Mouse (Mus musculus) T-helper 1 cell (primary cell): ENCODE measurements at regions not wholly inside any gene's neighbourhood (a gene's known extent, or its start where the extent isn't known, plus 50 kb on each side); places are given as distances from the start of the nearest gene placed in this dataset.

Experiments
- in situ Hi-C: fragments of 300-600 bp; cut with MboI, MseI; formaldehyde crosslinking; loops from one replicate; pipeline ENCODE4 v1.15.1; 2025; ENCODE audit warnings: high pct_unique_total_duplicates

DNA sequence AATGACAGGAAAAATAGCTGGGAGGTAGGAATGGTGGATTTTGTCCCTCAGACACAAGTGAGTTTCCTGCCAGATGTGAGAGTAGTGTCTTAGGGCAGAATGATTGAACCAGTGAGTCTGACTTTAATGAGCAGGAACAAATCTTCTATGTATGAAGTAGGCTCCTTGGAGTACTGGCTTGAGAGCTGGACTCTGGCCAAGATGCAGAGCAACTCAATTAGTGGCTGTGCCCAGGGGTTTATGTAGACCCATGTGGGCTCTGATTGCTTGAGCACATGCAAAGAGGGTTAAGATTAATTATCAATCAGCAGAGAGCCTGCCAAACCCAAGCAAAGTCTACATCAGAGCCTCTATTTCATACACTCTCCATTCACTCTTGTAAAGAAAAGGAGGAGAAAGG is 92.9 kb upstream of the Htr1b start:
- in situ Hi-C loops: no loop called here

DNA sequence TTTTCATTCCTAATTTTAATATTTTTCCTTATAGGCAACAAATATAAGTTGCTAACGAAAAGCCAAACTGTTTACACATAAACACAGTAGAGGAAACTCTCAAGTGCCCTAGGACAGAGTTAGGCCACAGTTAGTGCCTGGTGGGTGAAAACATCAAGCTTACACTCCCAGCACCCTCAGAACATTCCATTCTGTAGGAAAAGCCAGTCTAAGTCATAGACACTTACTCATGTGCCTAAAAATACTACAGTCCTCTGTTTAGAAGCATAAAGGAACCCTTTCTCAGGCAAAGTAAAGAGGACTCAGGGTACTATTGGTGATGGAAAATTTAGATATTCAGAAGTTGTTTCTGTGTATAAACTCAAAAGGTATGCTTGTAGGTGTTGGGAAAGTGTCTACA is 86.5 kb upstream of the Htr1b start:
- in situ Hi-C loops: no loop called here

DNA sequence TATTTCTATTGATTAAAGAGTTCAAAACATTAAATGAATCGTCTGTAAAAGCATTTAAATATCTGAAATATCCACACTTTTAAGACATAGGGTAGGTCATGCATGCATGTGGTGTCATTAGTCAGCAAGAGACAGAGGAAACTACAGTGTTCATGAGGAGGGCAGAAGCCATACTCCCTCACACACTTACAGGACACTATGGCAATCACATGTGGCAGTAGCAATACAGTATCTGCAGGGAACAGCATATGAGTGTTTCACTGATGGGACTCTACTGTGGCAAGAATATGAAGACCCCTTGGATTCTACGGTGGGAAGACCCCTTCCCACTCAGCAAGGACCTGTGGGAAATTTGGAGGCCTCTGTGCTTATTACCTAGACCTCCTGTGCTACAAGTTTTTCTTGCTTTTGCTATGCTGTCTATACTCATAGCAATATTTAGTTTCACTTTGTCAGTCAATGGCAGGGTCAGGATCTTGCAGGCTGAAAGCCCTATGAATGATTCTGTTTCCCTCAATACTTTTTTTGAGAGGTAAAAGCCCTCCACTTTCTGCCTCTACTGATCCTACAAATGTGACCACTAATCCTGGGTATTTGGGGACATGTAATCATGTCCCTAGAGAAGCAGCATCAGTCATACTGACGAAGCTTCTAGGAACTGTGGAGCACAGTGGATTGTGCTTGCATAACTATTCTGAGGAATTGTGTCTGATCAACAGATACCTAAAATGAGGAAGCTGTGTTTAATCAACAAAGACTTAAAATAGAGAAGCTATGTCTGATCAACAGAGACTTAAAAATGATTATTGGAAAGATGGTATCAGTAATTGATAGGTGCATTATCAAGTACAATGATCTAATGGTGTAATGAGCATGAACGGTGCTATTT is 83.6 kb upstream of the Htr1b start:
- in situ Hi-C loops: loop anchor here (5.0 kb wide), 1 partner anchor 35 kb away; no protein-coding TSS in a partner anchor

DNA sequence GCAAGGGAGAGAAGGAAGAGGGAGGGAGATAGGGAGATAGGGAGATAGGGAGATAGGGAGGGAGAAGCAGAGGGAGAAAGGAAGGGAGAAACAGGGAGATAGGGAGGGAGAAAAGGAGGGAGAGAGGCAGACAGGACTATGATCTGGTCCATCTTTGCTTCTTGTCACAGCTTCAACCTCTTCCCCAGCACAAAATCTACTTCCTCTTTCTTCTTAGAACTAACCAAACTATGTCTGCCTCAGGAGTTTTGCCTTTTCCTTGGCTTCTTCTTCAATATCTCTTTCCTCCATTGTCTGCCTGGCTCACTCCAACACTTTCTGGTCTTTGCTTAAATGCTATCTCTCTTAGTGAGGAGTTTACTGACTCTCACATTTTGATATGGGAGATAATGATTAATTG is 57.7 kb upstream of the Htr1b start:
- in situ Hi-C loops: no loop called here

DNA sequence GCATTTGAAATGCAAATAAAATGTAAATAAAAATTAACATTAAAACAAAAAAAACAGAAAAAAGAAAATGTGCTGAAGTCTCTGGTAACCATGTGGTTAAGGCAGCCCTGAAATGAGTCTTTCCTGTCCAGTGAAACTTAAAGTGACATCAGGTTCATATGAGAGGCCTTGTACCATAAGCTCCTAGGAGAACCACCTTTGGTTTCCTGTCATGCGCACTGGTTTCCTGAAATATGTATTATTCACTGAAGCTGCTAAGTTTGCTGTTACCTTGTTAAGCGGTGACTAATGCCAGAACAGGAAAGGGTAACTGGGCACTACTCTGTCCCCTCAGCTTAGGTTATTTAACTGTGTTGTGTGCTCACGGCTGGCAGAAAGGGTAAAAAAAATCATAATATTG is 56.1 kb upstream of the Htr1b start:
- in situ Hi-C loops: no loop called here
